Mouse (Mus musculus): ENCODE data around the gene Nudt6. TPM values are rescaled to one million over a fixed set of nuclear protein-coding genes. Genes with fewer than 3 reads are reported as not detected.

Nudt6 gene
- polyA plus RNA-seq, 1 experiment: 3.5 TPM

- no peak overlapping the region for H3K27ac ChIP-seq (ENCODE audit: insufficient read depth, low read length)
- H3K4me3 ChIP-seq (ENCODE audit: low read depth, low read length): no peak overlapping the region
- H3K9me3 ChIP-seq (replicated peaks; ENCODE audit: control insufficient read depth, insufficient read depth, low read length, poor library complexity, severe bottlenecking): no peaks in the 10 kb centered on the region
- no peak for TF ChIP-seq POLR2A (IDR thresholded peaks at IDR 0.05; ENCODE audit: insufficient read depth, low read length)
- no peak for TF ChIP-seq EP300 (IDR thresholded peaks at IDR 0.05; ENCODE audit: insufficient read depth, low read depth, low read length)
- no peak for TF ChIP-seq CTCF (IDR thresholded peaks at IDR 0.05; ENCODE audit: low read depth, low read length)
- H3K4me1 ChIP-seq (ENCODE audit: control insufficient read depth, insufficient read depth, low read length): no peaks in the 10 kb centered on the region
- H3K9ac ChIP-seq (ENCODE audit: low read depth, poor library complexity, severe bottlenecking): no peak overlapping the region
- no peaks in the 10 kb centered on the region for H3K36me3 ChIP-seq (ENCODE audit: control insufficient read depth, insufficient read depth, low read length, poor library complexity, severe bottlenecking)
- no peaks in the 10 kb centered on the region; the same call in 1 of the 2 replicates for H3K27me3 ChIP-seq (ENCODE audit: control insufficient read depth, insufficient read depth, low read length, poor library complexity, severe bottlenecking)
These were observed 49.6 kb downstream of the Nudt6 start for GRCm38 (mm10) chr3:37370407-37370806.

- Histone ChIP-seq H3K4me3 (ENCODE audit: low read depth, low read length) (no peak overlapping the region), H3K9ac (ENCODE audit: low read depth, poor library complexity, severe bottlenecking) (no peak overlapping the region), H3K9me3 (replicated peaks; ENCODE audit: control insufficient read depth, insufficient read depth, low read length, poor library complexity, severe bottlenecking) (no peaks in the 10 kb centered on the region), H3K4me1 (ENCODE audit: control insufficient read depth, insufficient read depth, low read length) (no peaks in the 10 kb centered on the region), H3K27ac (ENCODE audit: insufficient read depth, low read length) (no peak overlapping the region), H3K36me3 (ENCODE audit: control insufficient read depth, insufficient read depth, low read length, poor library complexity, severe bottlenecking) (no peaks in the 10 kb centered on the region), H3K27me3 (ENCODE audit: control insufficient read depth, insufficient read depth, low read length, poor library complexity, severe bottlenecking) (no peaks in the 10 kb centered on the region; the same call in 1 of the 2 replicates)
- no peak for TF ChIP-seq CTCF (IDR thresholded peaks at IDR 0.05; ENCODE audit: low read depth, low read length)
These were observed 53.5 kb downstream of the Nudt6 start for GRCm38 (mm10) chr3:37366381-37367053.

- Histone ChIP-seq H3K4me3 (ENCODE audit: low read depth, low read length) (no peak overlapping the region), H3K9ac (ENCODE audit: low read depth, poor library complexity, severe bottlenecking) (no peak overlapping the region), H3K27me3 (ENCODE audit: control insufficient read depth, insufficient read depth, low read length, poor library complexity, severe bottlenecking) (no peaks in the 10 kb centered on the region; the same call in 1 of the 2 replicates), H3K27ac (ENCODE audit: insufficient read depth, low read length) (no peak overlapping the region), H3K4me1 (ENCODE audit: control insufficient read depth, insufficient read depth, low read length) (no peaks in the 10 kb centered on the region), H3K36me3 (ENCODE audit: control insufficient read depth, insufficient read depth, low read length, poor library complexity, severe bottlenecking) (no peaks in the 10 kb centered on the region), H3K9me3 (replicated peaks; ENCODE audit: control insufficient read depth, insufficient read depth, low read length, poor library complexity, severe bottlenecking) (no peaks in the 10 kb centered on the region)
- TF ChIP-seq POLR2A (IDR thresholded peaks at IDR 0.05; ENCODE audit: insufficient read depth, low read length) (no peak), EP300 (IDR thresholded peaks at IDR 0.05; ENCODE audit: insufficient read depth, low read depth, low read length) (no peak), CTCF (IDR thresholded peaks at IDR 0.05; ENCODE audit: low read depth, low read length) (no peak)
These were observed 54.0 kb downstream of the Nudt6 start for GRCm38 (mm10) chr3:37365976-37366375.

GRCm38 (mm10) chr3:37365144-37365543 lies 54.9 kb downstream of the Nudt6 start:
- H3K27me3 ChIP-seq (ENCODE audit: control insufficient read depth, insufficient read depth, low read length, poor library complexity, severe bottlenecking): no peaks in the 10 kb centered on the region; the same call in 1 of the 2 replicates
- H3K36me3 ChIP-seq (ENCODE audit: control insufficient read depth, insufficient read depth, low read length, poor library complexity, severe bottlenecking): no peaks in the 10 kb centered on the region
- TF ChIP-seq CTCF (IDR thresholded peaks at IDR 0.05; ENCODE audit: low read depth, low read length) (no peak), POLR2A (IDR thresholded peaks at IDR 0.05; ENCODE audit: insufficient read depth, low read length) (no peak), EP300 (IDR thresholded peaks at IDR 0.05; ENCODE audit: insufficient read depth, low read depth, low read length) (no peak)
- H3K9me3 ChIP-seq (replicated peaks; ENCODE audit: control insufficient read depth, insufficient read depth, low read length, poor library complexity, severe bottlenecking): no peaks in the 10 kb centered on the region
- H3K4me3 ChIP-seq (ENCODE audit: low read depth, low read length): no peak overlapping the region
- no peak overlapping the region for H3K27ac ChIP-seq (ENCODE audit: insufficient read depth, low read length)
- H3K4me1 ChIP-seq (ENCODE audit: control insufficient read depth, insufficient read depth, low read length): no peaks in the 10 kb centered on the region
- H3K9ac ChIP-seq (ENCODE audit: low read depth, poor library complexity, severe bottlenecking): no peak overlapping the region

- Histone ChIP-seq H3K27me3 (ENCODE audit: control insufficient read depth, insufficient read depth, low read length, poor library complexity, severe bottlenecking) (no peaks in the 10 kb centered on the region; the same call in 1 of the 2 replicates), H3K9me3 (replicated peaks; ENCODE audit: control insufficient read depth, insufficient read depth, low read length, poor library complexity, severe bottlenecking) (no peaks in the 10 kb centered on the region), H3K4me3 (ENCODE audit: low read depth, low read length) (no peak overlapping the region), H3K36me3 (ENCODE audit: control insufficient read depth, insufficient read depth, low read length, poor library complexity, severe bottlenecking) (no peaks in the 10 kb centered on the region), H3K9ac (ENCODE audit: low read depth, poor library complexity, severe bottlenecking) (no peak overlapping the region), H3K4me1 (ENCODE audit: control insufficient read depth, insufficient read depth, low read length) (no peaks in the 10 kb centered on the region), H3K27ac (ENCODE audit: insufficient read depth, low read length) (no peak overlapping the region)
- TF ChIP-seq CTCF (IDR thresholded peaks at IDR 0.05; ENCODE audit: low read depth, low read length) (no peak), POLR2A (IDR thresholded peaks at IDR 0.05; ENCODE audit: insufficient read depth, low read length) (no peak), EP300 (IDR thresholded peaks at IDR 0.05; ENCODE audit: insufficient read depth, low read depth, low read length) (no peak)
These were observed 59.3 kb downstream of the Nudt6 start for GRCm38 (mm10) chr3:37360729-37361128.

Other genes starting within 250 kb of the Nudt6 start
- not detected in 2 replicates for gene Il21, start 187.6 kb downstream of the Nudt6 start, polyA plus RNA-seq (2011; ENCODE audit: insufficient read depth, insufficient read length, low read depth, missing spikeins)
- 4.4 and 4.8 TPM in 2 replicates for gene Bbs12, start 107.7 kb downstream of the Nudt6 start, polyA plus RNA-seq (2011; ENCODE audit: insufficient read depth, insufficient read length, low read depth, missing spikeins)
- 2.1 and 2.2 TPM in 2 replicates for gene Cetn4, start 107.5 kb downstream of the Nudt6 start, polyA plus RNA-seq (2011; ENCODE audit: insufficient read depth, insufficient read length, low read depth, missing spikeins)
- 0.47 and 0.90 TPM in 2 replicates for gene Fgf2, start 71.9 kb downstream of the Nudt6 start, polyA plus RNA-seq (2011; ENCODE audit: insufficient read depth, insufficient read length, low read depth, missing spikeins)
- 49.5 and 56.6 TPM in 2 replicates for gene Spata5, start 315 bp downstream of the Nudt6 start, polyA plus RNA-seq (2011; ENCODE audit: insufficient read depth, insufficient read length, low read depth, missing spikeins)
- gene Spry1, start 219.7 kb upstream of the Nudt6 start, polyA plus RNA-seq (2011; ENCODE audit: insufficient read depth, insufficient read length, low read depth, missing spikeins): 30.1 and 30.5 TPM in 2 replicates